Mouse (Mus musculus) heart, adult 11 months (tissue): ENCODE data around the gene Mlec.

ENCODE experiments used
- DNase-seq: peaks from one replicate; pipeline ENCODE4 v3.0.0; 2022

The Mlec gene

GRCm38 (mm10) chr5:115158040-115158983 is at the start of gene Mlec:
Mlec (minus strand) TSS chr5:115158179.
- peak; percentile 100 for DNase-seq

- DNase-seq = peak; percentile 79
Observed at GRCm38 (mm10) chr5:115207244-115207643, 49.3 kb upstream of the Mlec start.

- DNase-seq = peak; percentile 97
Observed at GRCm38 (mm10) chr5:115204562-115205311, 46.8 kb upstream of the Mlec start.

GRCm38 (mm10) chr5:115203735-115204561 is 46.0 kb upstream of the Mlec start:
- peak; percentile 92 for DNase-seq

- no peak for DNase-seq
Observed at GRCm38 (mm10) chr5:115194626-115195221, 36.7 kb upstream of the Mlec start.

GRCm38 (mm10) chr5:115193669-115194625 is 36.0 kb upstream of the Mlec start, which contains the start of gene Cabp1:
Cabp1 (minus strand) TSS chr5:115194381.
- DNase-seq = peak; percentile 92

- peak; percentile 94 for DNase-seq
Observed at GRCm38 (mm10) chr5:115193226-115193625, 35.2 kb upstream of the Mlec start.

- DNase-seq = no peak
Observed at GRCm38 (mm10) chr5:115192828-115193195, 34.8 kb upstream of the Mlec start.

- DNase-seq = no peak
Observed at GRCm38 (mm10) chr5:115191880-115192827, 34.2 kb upstream of the Mlec start.

- DNase-seq = no peak
Observed at GRCm38 (mm10) chr5:115190081-115190480, 32.1 kb upstream of the Mlec start.

- no peak for DNase-seq
Observed at GRCm38 (mm10) chr5:115188824-115189223, 30.8 kb upstream of the Mlec start.

GRCm38 (mm10) chr5:115187188-115188131 is 29.5 kb upstream of the Mlec start:
- DNase-seq = peak; percentile 99

- DNase-seq = peak; percentile 95
Observed at GRCm38 (mm10) chr5:115186371-115187073, 28.5 kb upstream of the Mlec start.

GRCm38 (mm10) chr5:115184726-115185125 is 26.7 kb upstream of the Mlec start:
- peak; percentile 98 for DNase-seq

- DNase-seq = no peak
Observed at GRCm38 (mm10) chr5:115183482-115183881, 25.5 kb upstream of the Mlec start.

GRCm38 (mm10) chr5:115182925-115183324 is 24.9 kb upstream of the Mlec start:
- DNase-seq = no peak

- DNase-seq = peak; percentile 94
Observed at GRCm38 (mm10) chr5:115181248-115181940, 23.4 kb upstream of the Mlec start.
